Mouse (Mus musculus): ENCODE results near the gene Enox1. TPM values are rescaled to one million over a fixed set of nuclear protein-coding genes. Genes with fewer than 3 reads are reported as not detected.
A peak's percentile ranks its signal among the peaks of the same experiment; 100 is the strongest.

The Enox1 gene
- polyA plus RNA-seq, 1 experiment, result 3.1 TPM

GRCm38 (mm10) chr14:77246977-77247376, 90.4 kb downstream of the Enox1 start:
- H3K27ac ChIP-seq (ENCODE audit: insufficient read depth, low read length), result no peak overlapping the region
- no peak overlapping the region for H3K9ac ChIP-seq (ENCODE audit: low read depth, poor library complexity, severe bottlenecking)
- no peak for TF ChIP-seq CTCF (IDR thresholded peaks at IDR 0.05; ENCODE audit: low read depth, low read length)
- TF ChIP-seq POLR2A (IDR thresholded peaks at IDR 0.05; ENCODE audit: insufficient read depth, low read length), result no peak
- TF ChIP-seq EP300 (IDR thresholded peaks at IDR 0.05; ENCODE audit: insufficient read depth, low read depth, low read length), result no peak
- H3K4me1 ChIP-seq (ENCODE audit: control insufficient read depth, insufficient read depth, low read length), result peaks cover 3% of the 10 kb centered on the region
- H3K9me3 ChIP-seq (replicated peaks; ENCODE audit: control insufficient read depth, insufficient read depth, low read length, poor library complexity, severe bottlenecking), result peaks cover 16% of the 10 kb centered on the region
- no peaks in the 10 kb centered on the region for H3K27me3 ChIP-seq (ENCODE audit: control insufficient read depth, insufficient read depth, low read length, poor library complexity, severe bottlenecking)
- H3K4me3 ChIP-seq (ENCODE audit: low read depth, low read length), result no peak overlapping the region
- H3K36me3 ChIP-seq (ENCODE audit: control insufficient read depth, insufficient read depth, low read length, poor library complexity, severe bottlenecking), result no peaks in the 10 kb centered on the region

GRCm38 (mm10) chr14:77248426-77248825, 91.9 kb downstream of the Enox1 start:
- H3K9ac ChIP-seq (ENCODE audit: low read depth, poor library complexity, severe bottlenecking), result no peak overlapping the region

GRCm38 (mm10) chr14:77248946-77249345, 92.4 kb downstream of the Enox1 start:
- H3K9ac ChIP-seq (ENCODE audit: low read depth, poor library complexity, severe bottlenecking), result no peak overlapping the region
- H3K9me3 ChIP-seq (replicated peaks; ENCODE audit: control insufficient read depth, insufficient read depth, low read length, poor library complexity, severe bottlenecking), result peaks cover 18% of the 10 kb centered on the region
- H3K27me3 ChIP-seq (ENCODE audit: control insufficient read depth, insufficient read depth, low read length, poor library complexity, severe bottlenecking), result no peaks in the 10 kb centered on the region
- no peak overlapping the region for H3K27ac ChIP-seq (ENCODE audit: insufficient read depth, low read length)
- H3K36me3 ChIP-seq (ENCODE audit: control insufficient read depth, insufficient read depth, low read length, poor library complexity, severe bottlenecking), result no peaks in the 10 kb centered on the region
- peaks cover 3% of the 10 kb centered on the region for H3K4me1 ChIP-seq (ENCODE audit: control insufficient read depth, insufficient read depth, low read length)
- no peak overlapping the region for H3K4me3 ChIP-seq (ENCODE audit: low read depth, low read length)
- TF ChIP-seq POLR2A (IDR thresholded peaks at IDR 0.05; ENCODE audit: insufficient read depth, low read length), result no peak
- TF ChIP-seq CTCF (IDR thresholded peaks at IDR 0.05; ENCODE audit: low read depth, low read length), result no peak
- no peak for TF ChIP-seq EP300 (IDR thresholded peaks at IDR 0.05; ENCODE audit: insufficient read depth, low read depth, low read length)

More at GRCm38 (mm10) chr14:77248426-77248825, 91.9 kb downstream of the Enox1 start:
- Histone ChIP-seq H3K36me3 (ENCODE audit: control insufficient read depth, insufficient read depth, low read length, poor library complexity, severe bottlenecking) (no peaks in the 10 kb centered on the region), H3K4me3 (ENCODE audit: low read depth, low read length) (no peak overlapping the region), H3K27me3 (ENCODE audit: control insufficient read depth, insufficient read depth, low read length, poor library complexity, severe bottlenecking) (no peaks in the 10 kb centered on the region), H3K27ac (ENCODE audit: insufficient read depth, low read length) (no peak overlapping the region), H3K9me3 (replicated peaks; ENCODE audit: control insufficient read depth, insufficient read depth, low read length, poor library complexity, severe bottlenecking) (peaks cover 18% of the 10 kb centered on the region), H3K4me1 (ENCODE audit: control insufficient read depth, insufficient read depth, low read length) (peaks cover 3% of the 10 kb centered on the region)
- TF ChIP-seq POLR2A (IDR thresholded peaks at IDR 0.05; ENCODE audit: insufficient read depth, low read length) (no peak), CTCF (IDR thresholded peaks at IDR 0.05; ENCODE audit: low read depth, low read length) (no peak), EP300 (IDR thresholded peaks at IDR 0.05; ENCODE audit: insufficient read depth, low read depth, low read length) (no peak)

GRCm38 (mm10) chr14:77250652-77251238, 94.2 kb downstream of the Enox1 start:
- H3K9me3 ChIP-seq (replicated peaks; ENCODE audit: control insufficient read depth, insufficient read depth, low read length, poor library complexity, severe bottlenecking), result peaks cover 11% of the 10 kb centered on the region
- TF ChIP-seq POLR2A (IDR thresholded peaks at IDR 0.05; ENCODE audit: insufficient read depth, low read length), result no peak
- TF ChIP-seq EP300 (IDR thresholded peaks at IDR 0.05; ENCODE audit: insufficient read depth, low read depth, low read length), result peak; percentile 94
- peaks cover 3% of the 10 kb centered on the region for H3K4me1 ChIP-seq (ENCODE audit: control insufficient read depth, insufficient read depth, low read length)
- no peaks in the 10 kb centered on the region for H3K36me3 ChIP-seq (ENCODE audit: control insufficient read depth, insufficient read depth, low read length, poor library complexity, severe bottlenecking)
- H3K9ac ChIP-seq (ENCODE audit: low read depth, poor library complexity, severe bottlenecking), result no peak overlapping the region
- H3K27me3 ChIP-seq (ENCODE audit: control insufficient read depth, insufficient read depth, low read length, poor library complexity, severe bottlenecking), result no peaks in the 10 kb centered on the region
- peak overlapping the region; percentile 71 for H3K27ac ChIP-seq (ENCODE audit: insufficient read depth, low read length)
- H3K4me3 ChIP-seq (ENCODE audit: low read depth, low read length), result no peak overlapping the region

- Histone ChIP-seq H3K27ac (ENCODE audit: insufficient read depth, low read length) (no peak overlapping the region), H3K9ac (ENCODE audit: low read depth, poor library complexity, severe bottlenecking) (no peak overlapping the region), H3K9me3 (replicated peaks; ENCODE audit: control insufficient read depth, insufficient read depth, low read length, poor library complexity, severe bottlenecking) (0 out of 2 replicates have a peak, but pooled peaks cover 2% of the 10 kb centered on the region), H3K4me1 (ENCODE audit: control insufficient read depth, insufficient read depth, low read length) (no peaks in the 10 kb centered on the region), H3K27me3 (ENCODE audit: control insufficient read depth, insufficient read depth, low read length, poor library complexity, severe bottlenecking) (no peaks in the 10 kb centered on the region), H3K36me3 (ENCODE audit: control insufficient read depth, insufficient read depth, low read length, poor library complexity, severe bottlenecking) (no peaks in the 10 kb centered on the region), H3K4me3 (ENCODE audit: low read depth, low read length) (no peak overlapping the region)
- TF ChIP-seq POLR2A (IDR thresholded peaks at IDR 0.05; ENCODE audit: insufficient read depth, low read length), result no peak
- no peak for TF ChIP-seq CTCF (IDR thresholded peaks at IDR 0.05; ENCODE audit: low read depth, low read length)
- TF ChIP-seq EP300 (IDR thresholded peaks at IDR 0.05; ENCODE audit: insufficient read depth, low read depth, low read length), result no peak
These were observed 98.6 kb downstream of the Enox1 start for GRCm38 (mm10) chr14:77255201-77255600.

GRCm38 (mm10) chr14:77255711-77256110, 99.1 kb downstream of the Enox1 start:
- Histone ChIP-seq H3K27me3 (ENCODE audit: control insufficient read depth, insufficient read depth, low read length, poor library complexity, severe bottlenecking) (no peaks in the 10 kb centered on the region), H3K27ac (ENCODE audit: insufficient read depth, low read length) (no peak overlapping the region), H3K9me3 (replicated peaks; ENCODE audit: control insufficient read depth, insufficient read depth, low read length, poor library complexity, severe bottlenecking) (0 out of 2 replicates have a peak, but pooled peaks cover 2% of the 10 kb centered on the region), H3K36me3 (ENCODE audit: control insufficient read depth, insufficient read depth, low read length, poor library complexity, severe bottlenecking) (no peaks in the 10 kb centered on the region), H3K4me1 (ENCODE audit: control insufficient read depth, insufficient read depth, low read length) (no peaks in the 10 kb centered on the region), H3K4me3 (ENCODE audit: low read depth, low read length) (no peak overlapping the region), H3K9ac (ENCODE audit: low read depth, poor library complexity, severe bottlenecking) (no peak overlapping the region)
- TF ChIP-seq POLR2A (IDR thresholded peaks at IDR 0.05; ENCODE audit: insufficient read depth, low read length) (no peak), CTCF (IDR thresholded peaks at IDR 0.05; ENCODE audit: low read depth, low read length) (no peak), EP300 (IDR thresholded peaks at IDR 0.05; ENCODE audit: insufficient read depth, low read depth, low read length) (no peak)

Data from ES-Bruce4 (cell line).